16 mouse cellular contexts compared by ENCODE assay signal in the genomic region with DNA sequence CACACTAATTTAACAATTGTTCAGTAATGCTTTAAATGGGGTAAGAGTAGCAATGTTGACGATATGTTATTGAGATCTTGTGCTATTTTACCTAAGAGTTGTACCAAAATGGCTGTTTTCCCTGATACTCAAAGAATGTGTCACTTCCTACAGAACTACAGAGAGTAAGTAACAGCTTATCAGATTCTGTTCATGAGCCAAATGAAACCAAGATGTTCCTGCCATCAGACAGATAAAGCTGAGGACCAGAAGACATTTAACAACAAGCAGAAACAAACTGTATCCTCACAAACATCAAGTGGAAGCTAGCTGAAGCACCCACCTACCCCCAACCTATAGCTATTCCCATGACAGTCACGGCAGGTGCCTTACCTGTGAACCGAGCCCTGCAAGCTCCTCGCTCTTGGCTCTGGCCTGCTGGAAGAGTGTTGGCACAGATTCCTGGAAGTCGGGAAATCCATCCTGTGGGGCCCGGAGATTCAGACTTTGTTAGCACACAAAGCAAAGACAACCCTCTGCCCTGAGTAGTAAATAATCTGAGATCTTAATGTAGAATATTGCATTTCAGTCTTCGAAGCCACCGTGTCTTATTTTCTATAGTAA.
"Had no signal": no experiment of that assay in that cellular context is flagged by ENCODE, and none has a peak within 500 bp of the region (broad histone marks: within the 10 kb centered on the region; RNA-seq: fewer than 3 reads in every experiment).

No protein-coding gene starts in this region.

- H3K36me3 ChIP-seq: intestine, embryonic 15.5 days; midbrain, embryonic 12.5 days; neural tube, embryonic 13.5 days had no signal

- H3K9ac ChIP-seq: intestine, embryonic 15.5 days; limb, embryonic 12.5 days; liver, embryonic 14.5 days; lung, embryonic 15.5 days; midbrain, embryonic 12.5 days; neural tube, embryonic 13.5 days; stomach, embryonic 15.5 days had no signal

- DNase-seq: kidney, adult 18-20 months; kidney, postnatal 10 days; kidney, postnatal 4 days; lung, postnatal 14 days; retina, postnatal 1 day; thymus, postnatal 36 days had no signal

- H3K27ac ChIP-seq: intestine, embryonic 15.5 days; limb, embryonic 12.5 days; liver, embryonic 14.5 days; lung, embryonic 15.5 days; macrophage; midbrain, embryonic 12.5 days; neural tube, embryonic 13.5 days; stomach, embryonic 15.5 days had no signal

- H3K4me2 ChIP-seq: intestine, embryonic 15.5 days; limb, embryonic 12.5 days; lung, embryonic 15.5 days; midbrain, embryonic 12.5 days; neural tube, embryonic 13.5 days; stomach, embryonic 15.5 days had no signal

- ATAC-seq: intestine, embryonic 15.5 days; midbrain, embryonic 16.5 days had no signal

- H3K9me3 ChIP-seq: intestine, embryonic 15.5 days; limb, embryonic 12.5 days; lung, embryonic 15.5 days; megakaryocyte, embryonic 14.5 days; midbrain, embryonic 12.5 days; neural tube, embryonic 13.5 days; stomach, embryonic 15.5 days had no signal

- H3K27me3 ChIP-seq: intestine, embryonic 15.5 days; limb, embryonic 12.5 days; lung, embryonic 15.5 days; megakaryocyte, embryonic 14.5 days; midbrain, embryonic 12.5 days; neural tube, embryonic 13.5 days; stomach, embryonic 15.5 days had no signal

- H3K4me3 ChIP-seq: intestine, embryonic 15.5 days; limb, embryonic 12.5 days; lung, embryonic 15.5 days; megakaryocyte, embryonic 14.5 days; midbrain, embryonic 12.5 days; neural tube, embryonic 13.5 days; stomach, embryonic 15.5 days had no signal

- H3K4me1 ChIP-seq: intestine, embryonic 15.5 days; lung, embryonic 15.5 days; stomach, embryonic 15.5 days had no signal
